ENCODE assay signal across 30 mouse cellular contexts in the genomic region with DNA sequence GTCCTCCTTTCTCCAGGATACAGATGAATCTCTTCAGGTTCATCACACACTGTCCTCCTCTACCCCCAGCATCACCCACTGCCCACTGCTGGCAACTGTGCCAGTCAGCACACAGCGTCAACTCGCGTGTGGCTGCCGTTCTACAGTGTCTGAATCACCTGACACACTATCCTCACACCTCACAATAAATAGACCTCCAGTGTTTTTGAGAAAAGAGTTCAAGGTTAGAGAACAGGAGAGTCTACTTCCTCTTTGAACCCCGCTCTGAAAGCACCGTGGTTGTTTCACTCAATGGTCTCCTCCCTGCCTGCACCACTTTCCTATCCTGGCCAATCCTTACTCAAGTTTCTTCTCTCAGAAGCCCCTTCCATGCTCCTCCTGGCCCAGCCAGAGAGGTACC. TPM values are rescaled to one million over a fixed set of nuclear protein-coding genes. Genes with fewer than 3 reads are reported as not detected.
A peak's percentile ranks its signal among the peaks of the same experiment; 100 is the strongest.
DNase-seq lines count a peak whose midpoint lies in the region; ATAC-seq and TF ChIP-seq lines count a peak whose summit lies in the region.
"Had no signal": no experiment of that assay in that cellular context is flagged by ENCODE, and none has a peak within 500 bp of the region (broad histone marks: within the 10 kb centered on the region; RNA-seq: fewer than 3 reads in every experiment).

No protein-coding gene starts in this region.

- no peaks in the 10 kb centered on the region for H3K9me3 ChIP-seq in MEL (replicated peaks; ENCODE audit: insufficient read depth, low read length)
- no peaks in the 10 kb centered on the region for H3K9me3 ChIP-seq in liver, postnatal 0 days (ENCODE audit: low read length)
- H3K9me3 ChIP-seq: forebrain, embryonic 10.5 days; kidney, embryonic 15.5 days; limb, embryonic 13.5 days; liver, embryonic 12.5 days; midbrain, embryonic 10.5 days had no signal

- no peak overlapping the region for H3K9ac ChIP-seq in MEL (ENCODE audit: control insufficient read depth, low read depth, low read length, poor library complexity, severe bottlenecking)
- H3K9ac ChIP-seq in liver, postnatal 0 days (replicated peaks): no peak overlapping the region
- H3K9ac ChIP-seq: forebrain, postnatal 0 days; kidney, embryonic 15.5 days; limb, embryonic 13.5 days had no signal

- no peaks in the 10 kb centered on the region for H3K27me3 ChIP-seq in MEL (ENCODE audit: control insufficient read depth in 1 of 2, insufficient read depth in 2 of 2, low read length in 2 of 2)
- no peaks in the 10 kb centered on the region for H3K27me3 ChIP-seq in liver, postnatal 0 days (ENCODE audit: insufficient read depth, low read length)
- H3K27me3 ChIP-seq: kidney, embryonic 15.5 days; limb, embryonic 13.5 days; liver, embryonic 12.5 days had no signal

- DNase-seq in cerebellum, adult 9-10 months: peak; percentile 43
- DNase-seq in cerebellum, postnatal 4 days (ENCODE audit: low spot score in 2 of 2): no peak
- DNase-seq in B cell, adult 2 months: peak; percentile 23 to 40
- DNase-seq in MEL (ENCODE audit: low read depth, low spot score): peak; percentile 17
- DNase-seq in liver, postnatal 0 days: no peak
- DNase-seq: forebrain, postnatal 0 days; gastrocnemius, postnatal 36 days; heart, postnatal 36 days; kidney, adult 11 months; kidney, postnatal 36 days; lung, adult 2 months; lung, postnatal 36 days; right cerebral cortex, adult 18-20 months; right cerebral cortex, postnatal 4 days had no signal

- no peak for TF ChIP-seq POLR2A in MEL (IDR thresholded peaks at IDR 0.05; ENCODE audit: control insufficient read depth in 1 of 2, insufficient read depth in 1 of 2, low read depth in 1 of 2, low read length in 2 of 2, poor library complexity in 1 of 2)

- peaks cover 0 to 16% of the 10 kb centered on the region in 2 experiments; a peak in 2 of 4 replicates for H3K36me3 ChIP-seq in MEL (ENCODE audit: control insufficient read depth in 1 of 2, insufficient read depth in 2 of 2, low read length in 2 of 2)
- peaks cover 12% of the 10 kb centered on the region; the same call in 1 of the 2 replicates for H3K36me3 ChIP-seq in liver, postnatal 0 days (replicated peaks; ENCODE audit: insufficient read depth, low read length)

- TF ChIP-seq CTCF in MEL (IDR thresholded peaks at IDR 0.05 in 2 of 3, conservative IDR thresholded peaks at IDR 0.05 in 1 of 3; ENCODE audit: control insufficient read depth in 1 of 3, insufficient read depth in 1 of 3, low read depth in 2 of 3, low read length in 3 of 3, poor library complexity in 1 of 3, severe bottlenecking in 1 of 3): no peak
- TF ChIP-seq CTCF in liver, postnatal 0 days (IDR thresholded peaks at IDR 0.05; ENCODE audit: low read depth): no peak

- H3K27ac ChIP-seq in MEL (ENCODE audit: control insufficient read depth, low read depth, low read length): no peak overlapping the region
- H3K27ac ChIP-seq in liver, postnatal 0 days (ENCODE audit: low read depth): no peak overlapping the region
- H3K27ac ChIP-seq: forebrain, embryonic 10.5 days; kidney, embryonic 15.5 days; limb, embryonic 13.5 days; liver, embryonic 12.5 days; midbrain, embryonic 10.5 days had no signal

- 65% methylated on average over 6 of the region's 6 CpGs for WGBS in liver, postnatal 0 days (ENCODE audit: insufficient replicate concordance)

- no peak for TF ChIP-seq RAD21 in MEL (IDR thresholded peaks at IDR 0.05; ENCODE audit: low read depth, low read length)

- TF ChIP-seq EP300 in MEL (IDR thresholded peaks at IDR 0.05; ENCODE audit: low read depth in 1 of 2, low read length in 2 of 2): no peak
- no peak for TF ChIP-seq EP300 in liver, postnatal 0 days (IDR thresholded peaks at IDR 0.05; ENCODE audit: low read depth)

- H3K79me2 ChIP-seq in MEL (ENCODE audit: control insufficient read depth, insufficient read depth, low read length, poor library complexity): no peaks in the 10 kb centered on the region

- ATAC-seq in megakaryocyte, adult 5-6 weeks (ENCODE audit: poor library complexity, severe bottlenecking): peak; percentile 26; the same call in 1 of the 2 replicates
- no peak for ATAC-seq in liver, postnatal 0 days
- ATAC-seq in megakaryocyte progenitor cell, adult 5-6 weeks (replicated peaks; ENCODE audit: poor library complexity): no peak
- no peak for ATAC-seq in megakaryocyte-erythroid progenitor cell, adult 5-6 weeks (replicated peaks; ENCODE audit: low FRiP score, low TSS enrichment, poor library complexity, severe bottlenecking)
- ATAC-seq: forebrain, postnatal 0 days; hindbrain, embryonic 16.5 days; liver, embryonic 12.5 days; midbrain, embryonic 16.5 days had no signal

- no peak overlapping the region for H3K4me3 ChIP-seq in MEL (ENCODE audit: control insufficient read depth in 1 of 2, insufficient read depth in 1 of 2, low read depth in 2 of 2, low read length in 2 of 2)
- H3K4me3 ChIP-seq in liver, postnatal 0 days (ENCODE audit: low read depth, low read length): no peak overlapping the region
- H3K4me3 ChIP-seq: forebrain, embryonic 10.5 days; kidney, embryonic 15.5 days; limb, embryonic 13.5 days; liver, embryonic 12.5 days; midbrain, embryonic 10.5 days; myocyte had no signal

- H3K4me2 ChIP-seq in liver, postnatal 0 days (ENCODE audit: low read depth, low read length): no peak overlapping the region
- H3K4me2 ChIP-seq: kidney, embryonic 15.5 days; limb, embryonic 13.5 days; liver, embryonic 12.5 days had no signal

- peaks cover 7 to 18% of the 10 kb centered on the region in 2 experiments for H3K4me1 ChIP-seq in MEL (ENCODE audit: control insufficient read depth in 1 of 2, insufficient read depth in 2 of 2, low read length in 2 of 2)
- peaks cover 5% of the 10 kb centered on the region for H3K4me1 ChIP-seq in liver, postnatal 0 days (ENCODE audit: insufficient read depth)

TF ChIP-seq in MEL, 35 proteins besides CTCF, POLR2A, EP300 and RAD21 (continues in another document):
- no peak for TF ChIP-seq KAT2A (conservative IDR thresholded peaks at IDR 0.05; ENCODE audit: low read depth, low read length)
- no peak for TF ChIP-seq JUND (IDR thresholded peaks at IDR 0.05; ENCODE audit: low read depth, low read length)
- TF ChIP-seq MYB (IDR thresholded peaks at IDR 0.05; ENCODE audit: low read depth, low read length): no peak
- TF ChIP-seq UBTF (IDR thresholded peaks at IDR 0.05; ENCODE audit: borderline replicate concordance, insufficient read depth, low read depth, low read length): no peak
- TF ChIP-seq MEF2A (IDR thresholded peaks at IDR 0.05; ENCODE audit: extremely low read depth, insufficient replicate concordance, low read depth, low read length, poor library complexity, severe bottlenecking): no peak
- TF ChIP-seq MAX (IDR thresholded peaks at IDR 0.05; ENCODE audit: low read length): no peak
- TF ChIP-seq SIN3A (IDR thresholded peaks at IDR 0.05; ENCODE audit: low read length): no peak
- no peak for TF ChIP-seq SMC3 (IDR thresholded peaks at IDR 0.05; ENCODE audit: low read depth, low read length)
- TF ChIP-seq ZMIZ1 (IDR thresholded peaks at IDR 0.05; ENCODE audit: low read depth, low read length): no peak
- no peak for TF ChIP-seq TCF12 (IDR thresholded peaks at IDR 0.05; ENCODE audit: low read depth, low read length)
- no peak for TF ChIP-seq POLR2AphosphoS2 (IDR thresholded peaks at IDR 0.05; ENCODE audit: low read length)
- TF ChIP-seq ELF1 (IDR thresholded peaks at IDR 0.05; ENCODE audit: low read depth, low read length): no peak
- no peak for TF ChIP-seq HCFC1 (IDR thresholded peaks at IDR 0.05; ENCODE audit: low read depth, low read length)
- no peak for TF ChIP-seq USF2 (IDR thresholded peaks at IDR 0.05; ENCODE audit: borderline replicate concordance in 1 of 2, insufficient read depth in 1 of 2, low read depth in 1 of 2, low read length in 2 of 2)
- no peak for TF ChIP-seq NRF1 (IDR thresholded peaks at IDR 0.05; ENCODE audit: insufficient read depth, low read depth, low read length, poor library complexity, severe bottlenecking)
- TF ChIP-seq MAZ (IDR thresholded peaks at IDR 0.05; ENCODE audit: low read depth, low read length): no peak

RNA-seq across cellular contexts. Expression of gene Shf, which starts 7.8 kb away (rescaled TPM):
- total RNA-seq in MEL (2012; rRNA removed): 3.6 and 4.3 TPM in 2 replicates
- 1 to 10 TPM in 1 of 2 experiments, not detected in 1; 9.7 TPM for polyA plus RNA-seq in MEL (2012; ENCODE audit: insufficient read depth in 1 of 2, insufficient read length in 2 of 2, low read depth in 1 of 2, low replicate concordance in 2 of 2, missing spikeins in 1 of 2)
- 0.31 and 2.1 TPM in 2 replicates for total RNA-seq in megakaryocyte, adult 5-6 weeks (2015)
- total RNA-seq in megakaryocyte, adult 5-6 weeks (2017): 0.81 and 1.5 TPM in 2 replicates
- polyA plus RNA-seq in liver, postnatal 0 days (2015; fragmentation: Nextera tagmentation; extraction: Ambion mirVana): 1.2 and 1.3 TPM in 2 replicates
- 2.2 and 3.7 TPM in 2 replicates for total RNA-seq in megakaryocyte progenitor cell, adult 5-6 weeks (2015)
- 2.1 and 2.4 TPM in 2 replicates for total RNA-seq in megakaryocyte progenitor cell, adult 5-6 weeks (2017)
- total RNA-seq in megakaryocyte-erythroid progenitor cell, adult 5-6 weeks (2014; fragmentation: Nextera tagmentation): 5.2 and 8.7 TPM in 2 replicates
- total RNA-seq in megakaryocyte-erythroid progenitor cell, adult 5-6 weeks (2017): 1.6 and 13.8 TPM in 2 replicates

RNA-seq across cellular contexts. Expression of gene Duox1, which starts 45.7 kb away (rescaled TPM):
- total RNA-seq in MEL (2012; rRNA removed): not detected in 2 replicates
- polyA plus RNA-seq in MEL (2012; ENCODE audit: insufficient read depth in 1 of 2, insufficient read length in 2 of 2, low read depth in 1 of 2, low replicate concordance in 2 of 2, missing spikeins in 1 of 2): under 1 TPM in 1 of 2 experiments, not detected in 1; 0.01 TPM
- not detected in 2 replicates for total RNA-seq in megakaryocyte, adult 5-6 weeks (2015)
- not detected in 2 replicates for total RNA-seq in megakaryocyte, adult 5-6 weeks (2017)
- not detected in 2 replicates for polyA plus RNA-seq in liver, postnatal 0 days (2015; fragmentation: Nextera tagmentation; extraction: Ambion mirVana)
- not detected in 2 replicates for total RNA-seq in megakaryocyte progenitor cell, adult 5-6 weeks (2015)
- not detected in 2 replicates for total RNA-seq in megakaryocyte progenitor cell, adult 5-6 weeks (2017)
- not detected in 2 replicates for total RNA-seq in megakaryocyte-erythroid progenitor cell, adult 5-6 weeks (2014; fragmentation: Nextera tagmentation)
- total RNA-seq in megakaryocyte-erythroid progenitor cell, adult 5-6 weeks (2017): not detected in 2 replicates
- total RNA-seq: forebrain, postnatal 0 days; left cerebral cortex, adult 18-20 months had no signal
- polyA plus RNA-seq: forebrain, embryonic 10.5 days; liver, embryonic 12.5 days had no signal

RNA-seq across cellular contexts. Expression of gene Duoxa1, which starts 47.7 kb away (rescaled TPM):
- total RNA-seq in MEL (2012; rRNA removed): not detected in 2 replicates
- not detected for polyA plus RNA-seq in MEL (2012; ENCODE audit: insufficient read depth in 1 of 2, insufficient read length in 2 of 2, low read depth in 1 of 2, low replicate concordance in 2 of 2, missing spikeins in 1 of 2)
- not detected in 2 replicates for total RNA-seq in megakaryocyte, adult 5-6 weeks (2015)
- total RNA-seq in megakaryocyte, adult 5-6 weeks (2017): not detected in 2 replicates
- polyA plus RNA-seq in liver, postnatal 0 days (2015; fragmentation: Nextera tagmentation; extraction: Ambion mirVana): not detected in 2 replicates
- not detected in 2 replicates for total RNA-seq in megakaryocyte progenitor cell, adult 5-6 weeks (2015)
- not detected in 2 replicates for total RNA-seq in megakaryocyte progenitor cell, adult 5-6 weeks (2017)
- not detected in 2 replicates for total RNA-seq in megakaryocyte-erythroid progenitor cell, adult 5-6 weeks (2014; fragmentation: Nextera tagmentation)
- total RNA-seq in megakaryocyte-erythroid progenitor cell, adult 5-6 weeks (2017): not detected in 2 replicates
- total RNA-seq: adrenal gland, adult 18-20 months; left cerebral cortex, postnatal 25 days had no signal
- polyA plus RNA-seq: forebrain, embryonic 10.5 days; heart, embryonic 14.5 days; liver, embryonic 12.5 days; midbrain, embryonic 10.5 days; neural tube, embryonic 14.5 days had no signal

Comparison
In these comparisons a context has a peak if more than half of its experiments do, and no peak if none do; other contexts are left out.
1. DNase-seq: peak in cerebellum, adult 9-10 months (single experiment), B cell, adult 2 months (2 of 2) and MEL (single experiment); none in cerebellum, postnatal 4 days (0 of 2) and liver, postnatal 0 days (single experiment).